8 mouse cellular contexts compared by ENCODE assay signal in the genomic region with DNA sequence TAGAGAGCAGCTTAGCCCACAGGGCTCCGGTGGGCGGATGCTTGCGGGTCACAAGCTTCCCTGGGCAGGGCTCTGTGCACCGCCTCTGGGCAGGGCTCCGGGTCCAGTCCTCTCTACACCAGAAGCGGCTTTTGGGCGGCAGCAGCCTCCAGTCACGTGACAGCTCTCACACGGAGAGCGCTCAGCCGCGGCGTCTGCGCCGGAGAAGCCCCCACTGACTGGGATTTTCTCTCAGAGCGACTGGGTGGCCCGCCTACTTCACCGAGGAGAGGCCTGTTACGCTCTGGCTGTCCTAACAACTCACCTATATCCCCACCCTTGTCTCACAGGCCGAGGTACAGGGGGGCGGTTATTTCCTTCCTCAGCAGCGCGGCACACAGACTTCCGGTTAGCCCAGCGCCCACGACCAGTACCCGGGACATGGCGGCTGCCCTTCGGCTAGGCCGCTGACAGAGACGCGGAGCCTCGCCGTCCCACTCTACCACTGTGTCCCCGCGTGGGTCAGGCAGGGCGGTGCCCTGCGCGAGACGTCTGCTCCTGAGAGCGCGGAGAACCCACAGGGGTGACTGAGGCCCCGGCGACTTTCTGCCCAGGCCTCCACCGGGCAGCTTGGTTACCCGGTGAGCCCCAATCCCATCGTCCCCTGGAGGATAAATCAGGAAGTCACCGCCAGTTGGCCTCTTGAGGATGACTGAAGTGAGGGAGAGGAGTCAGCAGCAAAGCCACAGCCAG. TPM values are rescaled to one million over a fixed set of nuclear protein-coding genes. Genes with fewer than 3 reads are reported as not detected.
DNase-seq lines count a peak whose midpoint lies in the region; ATAC-seq lines count a peak whose summit lies in the region.

A gene (minus strand): TSS at position 645 of the 732 bp plus-strand sequence.

- peak within 1 kb of the TSS; percentile 56 for H3K4me3 ChIP-seq in hindbrain, embryonic 13.5 days

- H3K27me3 ChIP-seq in hindbrain, embryonic 13.5 days = no peaks in the 10 kb centered on the region

- H3K4me1 ChIP-seq in hindbrain, embryonic 13.5 days (replicated peaks) = no peaks in the 10 kb centered on the region

- peak; percentile 98 for ATAC-seq in hindbrain, embryonic 13.5 days (ENCODE audit: low FRiP score)

- peak within 1 kb of the TSS; percentile 94 for H3K27ac ChIP-seq in hindbrain, embryonic 13.5 days

- WGBS in hindbrain, embryonic 13.5 days = 2% methylated on average over 48 of the region's 48 CpGs

- 0 out of 2 replicates have a peak, but pooled peaks cover 3% of the 10 kb centered on the region for H3K9me3 ChIP-seq in hindbrain, embryonic 13.5 days

- DNase-seq in WW6 (ENCODE audit: low read depth, low spot score) = peak; percentile 33
- DNase-seq in cerebellum, postnatal 36 days = peak; percentile 82 to 86
- peak; percentile 54 to 67 for DNase-seq in frontal cortex, postnatal 25 days (ENCODE audit: low spot score in 2 of 2)
- DNase-seq in layer of hippocampus, postnatal 14 days (ENCODE audit: low spot score in 2 of 2) = peak; percentile 81 to 82
- peak; percentile 94 for DNase-seq in lung, postnatal 10 days
- peak; percentile 54 for DNase-seq in ovary, postnatal 14 days (ENCODE audit: low spot score)
- peak; percentile 36 to 49 for DNase-seq in thymus, postnatal 10 days (ENCODE audit: low spot score in 2 of 2)

- H3K4me2 ChIP-seq in hindbrain, embryonic 13.5 days = peak within 1 kb of the TSS; percentile 71

- H3K9ac ChIP-seq in hindbrain, embryonic 13.5 days = peak within 1 kb of the TSS; percentile 85

- no peaks in the 10 kb centered on the region for H3K36me3 ChIP-seq in hindbrain, embryonic 13.5 days

RNA-seq across cellular contexts. Expression of the gene that starts here (rescaled TPM):
- 10.1 and 11.1 TPM in 2 replicates for polyA plus RNA-seq in hindbrain, embryonic 13.5 days (2015; fragmentation: Nextera tagmentation; extraction: Ambion mirVana)
- 1 to 10 TPM; 1.6 to 2.0 TPM for total RNA-seq in layer of hippocampus, postnatal 14 days (2021)

Comparison
In these comparisons a context has a peak if more than half of its experiments do, and no peak if none do; other contexts are left out.
1. Peak in every context shown above with its lines: DNase-seq, ATAC-seq, H3K4me3 ChIP-seq and H3K27ac ChIP-seq.
2. DNase-seq: peak in every context shown above with its lines; median percentile 94 in lung, postnatal 10 days; 84 in cerebellum, postnatal 36 days; 82 in layer of hippocampus, postnatal 14 days; 60 in frontal cortex, postnatal 25 days; 54 in ovary, postnatal 14 days; 42 in thymus, postnatal 10 days; 33 in WW6.